Mouse (Mus musculus): ENCODE data around the gene Hvcn1.
"Not testable (repeated sequence)": the region's sequence is repeated elsewhere in the genome, so short reads cannot be mapped to it uniquely, and the experiment has no call there.

Gene Hvcn1

DNA sequence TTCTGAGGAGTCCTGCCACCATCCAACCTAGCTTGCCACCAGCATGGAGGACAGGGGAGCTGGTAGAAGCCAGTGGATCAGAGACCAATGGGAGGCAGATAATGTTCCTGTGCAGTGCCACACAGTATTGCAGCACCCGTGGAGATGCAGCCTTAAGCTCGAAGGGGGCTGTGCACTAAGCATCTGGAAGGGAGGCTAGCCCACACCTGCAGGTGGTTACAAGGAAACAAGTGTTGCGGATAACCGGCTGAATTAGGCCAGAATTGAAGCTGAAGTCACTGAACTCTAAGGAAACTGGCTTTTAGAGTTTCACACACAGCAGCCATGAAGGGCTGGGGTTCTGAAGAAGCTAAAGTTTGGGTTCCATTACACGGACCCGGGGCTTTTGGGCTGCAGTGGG is 2.3 kb downstream of the Hvcn1 start:
- no peak for DNase-seq

DNA sequence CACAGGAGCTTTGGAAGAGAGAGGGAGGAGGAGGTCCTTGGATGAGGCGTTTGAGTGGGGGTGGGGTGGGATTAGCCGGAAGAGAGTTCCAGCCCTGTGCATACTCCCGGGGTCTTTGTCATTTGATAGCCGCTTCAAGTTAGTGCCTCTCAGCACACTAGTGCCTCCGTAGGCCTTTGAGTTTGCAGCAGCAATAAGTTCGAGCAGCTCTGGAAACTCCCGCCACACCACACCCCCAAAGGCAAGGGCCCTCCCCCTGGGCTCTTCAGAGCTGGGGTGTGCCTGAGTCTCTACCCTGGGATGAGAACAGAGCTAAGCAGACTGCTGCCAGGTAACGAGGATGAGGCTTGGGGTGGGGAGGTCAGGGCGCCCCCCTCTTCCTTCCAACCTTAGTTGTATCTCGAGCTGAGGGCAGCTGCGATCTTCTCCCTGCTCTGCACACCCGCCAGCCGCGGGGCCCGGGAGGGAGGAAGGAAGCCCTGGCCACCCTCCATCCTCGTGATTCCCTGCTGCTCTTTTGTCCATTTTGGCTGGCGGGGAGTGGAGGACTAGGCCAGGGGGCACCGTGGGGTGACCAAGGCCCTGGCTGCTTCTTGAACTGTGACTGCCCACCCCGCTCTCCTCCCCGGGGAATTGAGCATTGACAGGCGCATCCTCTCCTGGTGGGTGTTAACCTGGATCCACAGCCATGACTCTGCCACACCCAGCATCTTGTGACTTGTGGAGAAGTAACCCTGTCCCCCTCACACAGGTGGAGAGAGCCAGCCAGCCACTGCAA is 3.2 kb downstream of the Hvcn1 start:
- peak; percentile 61 to 70 for DNase-seq

DNA sequence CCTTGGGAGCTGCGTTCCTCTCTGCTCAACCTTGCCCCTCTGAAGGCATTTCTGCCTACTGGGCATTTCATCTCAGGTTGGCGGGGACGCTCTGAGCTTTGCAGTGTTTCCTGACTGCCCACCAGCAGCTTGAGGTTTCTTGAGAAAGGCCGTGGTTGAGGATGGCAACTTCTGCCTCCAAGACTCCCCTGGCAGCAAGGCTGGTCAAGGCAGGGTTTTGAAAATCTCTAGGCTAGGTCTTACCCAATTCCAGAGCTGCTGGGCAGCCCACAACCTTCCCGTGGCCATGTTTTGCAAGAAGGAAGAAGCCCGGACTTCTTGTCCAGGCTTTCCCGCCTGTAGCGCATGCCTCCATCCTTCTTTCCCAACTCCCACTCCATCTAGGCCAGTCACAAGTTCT is 4.3 kb downstream of the Hvcn1 start:
- no peak for DNase-seq

DNA sequence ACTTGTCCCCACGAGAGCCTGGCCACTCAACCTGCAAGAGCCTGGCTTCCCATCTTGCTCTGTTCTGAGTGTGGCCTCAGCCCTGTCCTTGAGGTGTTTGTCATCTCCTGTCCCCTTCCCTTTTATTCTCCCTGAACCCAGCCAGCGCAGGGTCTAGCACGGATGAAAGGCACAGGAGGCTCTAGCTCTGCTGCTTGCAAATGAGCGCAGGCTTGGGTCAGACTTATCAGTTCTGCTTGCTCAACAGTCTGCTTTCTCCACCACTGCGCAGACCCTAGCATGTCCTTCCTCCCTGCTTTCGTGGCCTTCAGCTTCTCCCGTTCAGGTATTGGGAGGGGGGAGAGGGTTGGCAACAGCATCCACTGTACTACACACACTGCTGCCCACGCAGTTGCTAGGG is 5.5 kb downstream of the Hvcn1 start:
- no peak for DNase-seq

DNA sequence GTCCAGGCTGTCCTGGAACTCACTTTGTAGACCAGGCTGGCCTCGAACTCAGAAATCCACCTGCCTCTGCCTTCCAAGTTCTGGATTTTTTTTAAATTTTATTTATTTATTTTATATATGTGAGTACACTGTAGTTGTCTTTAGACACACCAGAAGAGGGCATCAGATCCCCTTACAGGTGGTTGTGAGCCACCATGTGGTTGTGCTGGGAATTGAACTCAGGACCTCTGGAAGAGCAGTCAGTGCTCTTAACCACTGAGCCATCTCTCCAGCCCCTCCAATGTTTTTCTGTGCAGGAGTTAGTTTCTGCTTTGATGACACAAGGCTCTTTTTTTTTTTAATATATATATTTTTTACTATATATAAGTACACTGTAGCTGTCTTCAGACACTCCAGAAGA is 6.2 kb downstream of the Hvcn1 start:
- not testable (repeated sequence) for DNase-seq

DNA sequence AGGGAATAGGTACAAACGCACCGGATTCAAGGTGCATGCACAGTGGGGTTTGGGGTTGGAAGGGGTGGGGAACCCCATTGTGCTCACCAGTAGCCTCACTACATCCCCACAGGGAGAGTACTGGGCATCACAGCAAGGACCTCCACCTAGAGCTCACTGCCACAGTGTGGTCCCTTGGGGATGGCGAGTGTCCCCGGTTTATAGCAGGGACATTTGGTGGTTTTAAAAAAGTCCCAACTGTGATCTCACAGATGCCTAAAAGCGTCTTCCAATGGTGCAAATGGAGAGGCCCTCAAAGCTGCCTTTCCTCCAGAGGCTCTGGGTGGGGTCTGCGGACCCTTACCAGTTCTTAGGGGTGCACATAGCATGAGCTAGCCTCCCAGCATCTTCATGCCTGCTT is 7.3 kb downstream of the Hvcn1 start:
- DNase-seq: no peak

DNA sequence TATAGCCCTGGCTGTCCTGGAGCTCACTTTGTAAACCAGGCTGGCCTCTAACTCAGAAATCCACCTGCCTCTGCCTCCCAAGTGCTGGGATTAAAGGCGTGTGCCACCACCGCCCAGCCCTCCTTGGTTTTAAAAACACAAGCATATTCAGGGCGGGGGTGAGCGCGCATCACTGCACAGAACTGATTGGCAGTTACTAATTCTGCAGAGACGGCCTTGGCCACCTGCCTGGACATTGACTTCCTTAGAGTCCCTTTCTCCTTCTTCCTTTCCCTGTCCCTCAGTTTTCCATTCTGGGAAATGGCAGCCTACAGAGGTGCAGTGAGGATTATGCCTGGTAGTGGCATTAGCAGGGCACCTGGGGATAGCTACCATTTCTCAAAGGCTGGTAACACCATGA is 11.0 kb downstream of the Hvcn1 start:
- peak in 1 of 2 experiments; percentile 55 for DNase-seq

DNA sequence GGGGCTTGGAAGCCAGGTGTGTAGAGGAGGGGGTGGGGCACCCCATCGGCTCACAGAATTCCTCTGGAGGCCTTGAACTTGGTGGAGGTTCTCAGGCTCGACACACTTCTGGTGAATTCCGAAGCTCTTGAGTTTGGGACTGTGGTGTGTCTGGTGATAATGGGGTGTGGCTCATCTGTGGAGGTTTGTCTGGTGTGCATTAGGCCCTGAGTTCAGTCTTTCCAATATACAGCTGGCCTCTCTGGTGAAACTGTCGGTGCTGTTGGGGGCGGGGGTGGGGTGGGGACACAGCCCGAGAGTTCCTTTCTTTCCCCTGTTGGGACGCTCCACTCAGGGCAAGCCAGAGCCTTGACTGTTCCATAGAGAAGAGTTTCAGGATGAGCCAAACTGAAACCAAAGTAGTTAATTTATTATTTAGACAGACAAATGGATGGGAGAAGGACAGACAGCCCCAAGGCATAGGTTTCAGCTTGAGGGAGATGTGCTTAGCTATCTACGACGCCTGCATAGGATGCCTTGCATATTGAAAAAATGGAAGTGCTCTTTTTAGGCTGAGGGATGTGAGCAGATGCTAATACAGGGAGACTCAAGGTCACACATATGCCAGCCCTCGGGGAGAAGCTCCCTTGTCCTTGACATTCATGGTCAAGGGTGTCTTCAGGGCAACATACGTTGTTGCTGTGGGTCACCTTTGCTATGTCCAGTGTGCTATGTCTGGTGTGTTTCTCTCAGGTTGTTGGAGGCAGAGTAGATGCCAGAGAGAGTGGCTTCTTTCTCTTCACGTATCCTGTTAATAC is 11.7 kb downstream of the Hvcn1 start:
- DNase-seq: no peak

DNA sequence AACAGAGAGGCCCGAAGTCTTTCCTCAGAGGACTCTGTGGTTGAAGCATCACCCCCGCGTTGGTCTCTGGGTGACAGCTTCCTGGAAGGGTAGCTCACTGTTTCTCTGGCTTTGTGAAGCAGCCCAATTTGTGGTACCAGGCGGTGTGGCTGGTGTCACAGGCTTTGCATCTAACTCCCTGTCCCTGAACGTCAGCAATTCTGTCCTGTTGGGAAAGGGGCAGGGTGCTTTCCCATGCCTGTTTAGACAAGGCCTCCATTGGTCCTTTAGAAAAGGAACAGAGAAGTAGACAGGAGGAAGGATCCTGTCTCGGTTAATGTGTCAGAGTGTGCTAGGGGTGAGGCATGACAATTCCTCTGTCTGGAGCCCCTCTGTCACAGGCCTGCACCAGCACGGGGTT is 12.3 kb downstream of the Hvcn1 start:
- DNase-seq: no peak

DNA sequence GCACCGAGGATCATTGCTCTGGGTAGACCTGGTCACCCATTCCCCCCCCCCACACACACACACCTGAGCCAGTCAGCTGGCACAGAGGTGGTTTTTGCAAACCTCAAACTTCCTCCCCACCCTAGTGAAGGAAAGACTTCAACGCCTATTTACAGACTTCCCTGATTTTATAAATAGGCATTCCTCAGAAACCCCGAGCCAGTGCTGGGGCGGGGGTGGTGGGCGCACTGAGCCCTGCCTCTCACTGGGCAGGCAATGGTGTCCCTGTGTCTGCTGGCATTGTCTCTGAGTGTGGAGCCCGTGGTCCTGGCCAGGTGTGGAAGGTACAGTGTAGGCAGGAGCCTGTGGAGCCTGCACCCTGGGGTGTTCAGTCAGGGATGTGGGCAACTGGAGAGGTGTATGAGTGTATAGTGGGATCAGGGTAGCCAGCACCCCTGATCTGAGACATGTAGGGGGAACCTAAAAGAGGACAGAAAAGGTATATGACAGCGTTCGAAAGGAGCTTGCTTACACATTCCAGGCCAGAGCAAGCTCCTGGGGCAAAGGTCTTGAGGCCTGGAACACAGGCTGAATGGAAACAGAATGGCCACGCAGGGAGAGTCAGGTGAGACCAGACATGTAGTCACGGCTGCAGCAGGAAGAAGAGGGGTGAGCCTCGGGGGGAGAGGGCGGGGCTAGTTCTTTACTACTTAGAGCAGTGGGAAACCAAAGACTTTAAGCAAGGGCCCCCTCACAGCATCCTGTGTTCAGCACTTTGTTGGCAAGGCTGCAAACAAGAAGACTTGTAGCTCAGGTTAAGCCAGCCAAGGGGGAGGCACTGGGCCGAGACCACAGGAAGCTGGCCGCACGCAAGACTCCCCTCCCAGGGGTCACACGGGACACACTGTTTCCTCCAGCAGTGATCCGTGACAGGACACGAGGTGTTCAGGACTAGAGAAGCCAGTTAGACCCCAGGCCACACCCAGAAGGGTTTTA is 13.3 kb downstream of the Hvcn1 start:
- DNase-seq: peak; percentile 76 to 79

DNA sequence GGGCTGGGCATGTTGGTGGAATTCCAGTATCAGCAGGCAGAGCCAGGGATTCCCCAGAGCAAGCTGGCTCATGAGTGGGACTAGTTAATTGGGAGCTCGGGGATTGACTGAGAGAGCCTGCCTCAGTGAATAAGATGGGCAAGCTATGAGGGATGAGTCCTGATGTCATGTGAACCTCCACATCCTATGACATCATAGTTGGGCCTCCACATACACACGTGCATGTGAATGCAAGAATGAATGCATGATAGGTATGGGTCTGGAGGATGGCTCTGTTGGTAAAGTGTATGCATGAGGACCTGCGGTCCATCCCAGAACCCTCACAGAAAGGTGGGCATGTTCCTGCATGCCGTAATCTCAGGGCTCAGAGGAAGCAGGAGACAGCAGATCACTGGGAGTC is 14.5 kb downstream of the Hvcn1 start:
- no peak for DNase-seq

DNA sequence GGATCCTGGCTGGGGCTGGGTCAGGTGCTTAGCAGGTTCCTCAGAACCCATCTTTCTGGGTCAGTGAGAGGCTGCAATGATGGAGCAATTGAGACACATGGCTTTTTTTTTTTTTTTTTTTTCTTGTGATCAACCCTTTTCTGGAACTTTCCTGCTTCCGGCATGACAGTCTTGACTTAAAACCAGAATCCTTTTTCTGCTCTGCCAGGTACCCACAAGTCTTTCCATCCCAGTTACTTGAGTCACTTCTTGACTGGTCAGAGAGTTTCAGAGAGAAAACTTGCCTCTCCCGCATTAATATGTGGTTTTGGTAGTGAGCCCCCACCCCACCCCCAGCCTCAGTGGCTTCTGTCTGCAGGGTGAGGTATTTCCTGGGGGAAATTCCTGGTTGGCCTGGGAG is 17.7 kb downstream of the Hvcn1 start:
- DNase-seq: no peak

DNA sequence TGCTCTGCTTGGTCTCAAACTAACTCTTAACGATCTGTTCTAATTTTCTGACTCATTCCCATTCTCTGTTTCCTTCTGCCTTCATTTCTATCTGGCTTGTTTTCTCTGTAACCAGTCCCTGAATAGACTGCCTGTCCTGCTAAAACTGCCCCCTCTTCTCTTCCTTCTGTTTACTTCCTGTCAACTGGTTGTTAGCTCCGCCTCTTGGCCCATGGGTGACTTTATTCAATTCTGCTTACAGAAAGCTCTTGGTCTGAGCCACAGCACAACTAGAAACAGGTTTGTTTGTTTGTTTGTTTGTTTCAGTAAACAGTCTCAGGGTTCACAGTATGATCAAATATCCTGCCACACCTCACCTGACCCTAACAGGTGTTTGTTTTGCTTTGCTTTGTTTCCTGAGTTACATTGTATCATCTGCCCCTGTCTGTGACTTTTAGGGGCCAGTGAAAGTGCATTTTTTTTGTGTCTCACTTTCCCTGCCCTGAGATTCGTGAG is 21.7 kb downstream of the Hvcn1 start:
- no peak for DNase-seq

DNA sequence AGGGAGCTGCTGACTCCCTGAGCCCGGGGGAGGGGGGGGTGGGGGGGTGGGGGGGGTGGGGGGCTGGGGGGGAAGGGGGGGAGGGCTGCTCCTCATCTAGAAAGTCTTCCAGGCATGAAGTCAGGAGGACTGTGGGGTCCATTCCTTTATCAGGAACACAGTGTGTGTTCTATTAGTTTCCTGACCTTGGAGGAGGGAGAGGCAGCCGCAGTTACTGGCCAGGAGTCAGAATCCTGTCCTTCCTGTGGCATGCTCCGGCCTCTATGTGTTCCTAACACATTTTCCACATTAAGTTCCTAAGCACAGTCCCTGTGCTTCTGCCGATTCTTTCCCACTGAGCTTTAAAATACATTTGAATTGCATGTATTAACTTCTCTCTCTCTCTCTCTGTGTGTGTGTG is 22.2 kb downstream of the Hvcn1 start:
- peak in 1 of 2 experiments; percentile 50 for DNase-seq

DNA sequence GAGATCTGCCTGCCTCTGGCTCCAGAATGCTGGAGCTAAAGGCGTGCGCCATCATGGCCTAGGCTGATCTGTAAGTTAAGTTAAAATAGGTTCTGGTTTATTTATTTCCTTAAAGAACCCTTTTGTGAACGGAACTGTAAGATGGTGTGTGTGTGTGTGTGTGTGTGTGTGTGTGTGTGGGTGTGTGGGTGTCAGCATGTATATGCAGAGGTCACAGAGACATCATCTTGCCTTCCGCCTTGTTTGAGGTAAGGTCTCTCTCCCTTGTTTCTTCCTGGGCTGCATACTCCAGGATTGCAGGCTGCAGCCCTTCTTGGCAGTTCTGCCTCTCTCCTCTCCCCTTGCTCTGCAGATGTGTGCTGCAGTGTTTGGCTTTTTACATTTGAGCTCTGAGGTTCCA is 24.2 kb downstream of the Hvcn1 start:
- no peak for DNase-seq

DNA sequence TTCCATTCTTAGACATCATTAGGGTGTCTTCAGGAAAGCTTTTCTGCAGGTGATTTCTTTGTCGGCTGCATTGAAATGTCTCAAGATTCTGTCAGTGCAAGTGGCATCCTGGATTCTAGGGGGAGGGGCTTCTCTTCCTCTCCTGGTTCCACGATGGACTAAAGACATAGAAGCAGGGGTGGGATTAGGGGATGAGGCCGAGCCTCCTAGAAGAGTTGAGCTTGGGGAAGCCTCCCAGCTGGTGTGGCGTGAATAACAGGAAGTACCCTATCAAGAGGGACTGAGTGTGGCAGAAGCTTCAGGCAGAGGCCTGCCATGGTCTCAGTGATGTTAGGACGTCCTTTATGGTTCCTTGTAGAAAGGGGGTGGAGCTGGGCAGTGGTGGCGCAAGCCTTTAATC is 24.8 kb downstream of the Hvcn1 start:
- DNase-seq: no peak

DNA sequence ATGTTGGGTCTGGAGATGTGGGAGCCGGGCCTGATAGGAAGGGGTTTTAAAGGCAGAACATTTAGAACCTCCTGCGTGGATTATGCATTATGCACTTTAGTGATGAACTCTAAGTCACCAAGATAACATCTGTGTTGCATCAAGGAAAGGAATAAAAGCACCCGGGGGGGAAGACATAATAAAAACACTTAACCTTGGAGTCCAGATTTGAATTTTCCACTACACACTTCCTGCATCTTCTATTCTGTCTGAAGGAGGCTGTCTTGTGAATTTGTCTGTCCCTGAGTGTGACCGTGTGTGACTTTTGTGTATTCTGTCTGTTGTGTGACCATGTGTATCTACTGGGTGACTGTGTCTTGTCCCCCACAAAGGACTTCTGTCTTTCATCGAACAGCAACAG is 25.4 kb downstream of the Hvcn1 start:
- peak in 1 of 2 experiments; percentile 34 for DNase-seq

DNA sequence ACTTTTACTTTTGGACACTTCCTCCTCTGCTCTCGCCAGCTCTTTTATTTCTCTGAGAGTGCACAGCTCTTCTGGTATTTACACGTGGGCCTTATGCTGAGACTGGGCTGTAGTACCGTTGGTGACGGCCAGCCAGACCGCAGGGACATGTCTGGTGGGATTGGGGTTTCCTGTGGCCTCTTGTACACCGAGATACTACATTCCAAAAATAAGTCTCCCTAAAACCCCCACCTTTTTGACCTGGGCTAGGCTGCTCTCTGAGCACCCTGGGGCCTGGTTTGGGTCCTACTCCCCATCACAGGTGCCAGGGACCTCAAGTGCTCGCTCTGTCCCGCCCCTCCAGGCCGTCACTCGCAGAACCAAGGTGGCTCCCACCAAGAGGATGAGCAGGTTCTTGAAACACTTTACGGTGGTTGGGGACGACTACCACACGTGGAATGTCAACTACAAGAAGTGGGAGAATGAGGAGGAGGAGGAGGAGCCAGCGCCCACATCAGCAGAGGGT is 26.5 kb downstream of the Hvcn1 start:
- no peak for DNase-seq

DNA sequence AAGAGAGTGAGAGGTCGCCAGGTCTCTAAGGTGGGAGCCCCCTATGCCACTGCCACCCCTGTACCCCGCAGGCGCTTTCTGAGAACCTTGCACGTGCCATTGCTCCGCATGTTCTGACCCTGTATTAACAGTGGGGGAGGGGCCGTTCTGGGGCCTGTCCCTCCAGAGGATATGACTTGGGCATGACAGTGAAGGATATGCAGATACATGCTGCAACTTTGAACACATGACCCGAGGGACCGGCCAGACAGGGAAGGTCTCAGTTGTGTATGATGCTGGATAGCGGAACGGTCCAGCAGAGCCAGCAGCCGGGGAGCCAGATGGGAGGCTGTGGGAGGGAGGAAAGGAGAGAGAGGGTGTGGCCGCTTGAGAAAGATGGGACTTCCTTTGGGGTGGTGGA is 27.1 kb downstream of the Hvcn1 start:
- DNase-seq: no peak

DNA sequence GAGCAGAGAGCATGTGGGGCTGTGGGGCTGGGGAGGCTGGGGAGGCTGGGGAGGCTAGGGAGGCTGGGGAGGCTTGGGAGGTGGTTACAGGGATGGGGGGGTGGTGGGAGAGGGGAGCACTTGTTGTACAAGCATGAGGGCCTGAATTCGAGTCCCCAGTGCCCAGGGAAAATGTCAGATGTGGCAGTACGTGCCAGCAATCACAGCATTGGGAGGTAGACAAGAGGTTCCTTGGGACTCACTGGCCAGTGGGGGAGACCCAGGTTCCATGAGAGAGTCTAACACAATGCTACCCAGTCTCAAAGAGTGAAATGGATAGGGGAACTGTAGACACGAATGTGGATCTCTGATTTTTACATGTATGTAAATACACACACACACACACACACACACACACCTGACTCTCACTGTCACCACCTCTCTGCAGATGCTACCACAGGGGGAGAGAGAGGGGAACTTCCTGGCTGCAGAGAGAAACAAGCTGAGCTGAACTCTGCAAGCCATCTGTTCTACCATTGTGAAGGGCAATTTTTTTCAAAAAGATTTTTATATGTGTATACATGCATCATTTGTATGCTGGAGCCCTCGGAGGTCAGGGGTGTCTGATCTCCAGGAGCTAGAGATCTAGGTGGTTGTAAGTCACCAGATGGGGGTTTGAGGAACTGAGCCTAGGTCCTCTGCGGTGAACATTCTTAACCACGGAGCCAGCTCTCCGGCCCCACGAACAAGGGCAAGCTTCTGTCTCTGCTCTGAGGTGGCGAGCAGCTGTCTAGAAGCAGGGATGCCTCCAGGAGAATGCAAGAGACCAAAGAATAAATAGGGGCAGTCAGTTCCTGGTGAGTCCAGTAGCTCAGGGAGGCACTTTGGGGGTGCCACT is 28.0 kb downstream of the Hvcn1 start:
- DNase-seq: no peak

DNA sequence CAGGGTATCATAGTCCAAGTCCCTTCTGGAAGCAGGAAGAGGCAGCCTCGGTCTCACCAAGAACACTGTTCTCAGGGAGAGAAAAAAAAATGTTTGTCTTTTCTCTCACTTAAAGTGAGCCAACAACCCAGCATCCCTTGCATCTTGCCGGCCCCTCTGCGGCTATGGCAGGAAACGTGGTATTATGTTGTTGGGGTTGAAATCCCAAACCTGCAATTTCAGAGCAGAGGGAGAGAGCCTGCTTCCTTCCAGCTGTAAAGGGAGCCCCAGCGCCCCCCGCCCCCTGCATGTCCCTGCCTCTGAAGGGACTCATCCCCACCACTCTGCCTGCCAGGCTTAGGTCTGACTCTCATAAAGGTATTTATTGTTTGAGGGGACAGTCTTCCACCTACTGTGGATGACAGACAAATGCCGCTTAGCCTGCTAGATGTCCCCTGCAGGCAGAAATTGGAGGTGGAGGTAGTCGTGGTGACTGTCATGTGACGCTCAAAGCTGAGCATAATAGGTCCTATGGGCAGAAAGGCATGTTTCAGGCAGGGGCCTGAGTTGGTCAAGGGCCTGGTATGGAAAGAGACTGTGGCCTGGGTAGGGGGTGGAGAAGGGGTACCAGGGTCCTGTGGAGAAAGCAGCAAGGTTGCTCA is 28.7 kb downstream of the Hvcn1 start:
- no peak for DNase-seq
